Mouse (Mus musculus): ENCODE results near the gene Usp45. TPM values are rescaled to one million over a fixed set of nuclear protein-coding genes. Genes with fewer than 3 reads are reported as not detected.

Usp45 gene
- polyA plus RNA-seq, 1 experiment from 2014 or later, result 7.2 TPM

- no peak for ATAC-seq (ENCODE audit: low FRiP score, low TSS enrichment)
- H3K9ac ChIP-seq (replicated peaks; ENCODE audit: low read length), result no peak overlapping the region
- WGBS, result 76% methylated on average over 2 of the region's 2 CpGs
- no peaks in the 10 kb centered on the region for H3K9me3 ChIP-seq (ENCODE audit: low read length)
- no peak overlapping the region for H3K4me2 ChIP-seq (replicated peaks; ENCODE audit: low read depth, low read length)
- no peaks in the 10 kb centered on the region for H3K27me3 ChIP-seq (ENCODE audit: insufficient read depth, low read length)
- no peak overlapping the region for H3K4me3 ChIP-seq (ENCODE audit: low read length)
- no peak overlapping the region for H3K27ac ChIP-seq (ENCODE audit: low read length)
- no peaks in the 10 kb centered on the region for H3K4me1 ChIP-seq (ENCODE audit: insufficient read depth, low read length)
- peaks cover 21% of the 10 kb centered on the region for H3K36me3 ChIP-seq (ENCODE audit: insufficient read depth, low read length)
These were observed 59.7 kb downstream of the Usp45 start for GRCm38 (mm10) chr4:21826616-21827015.

- 95% methylated on average over 8 of the region's 8 CpGs for WGBS
- Histone ChIP-seq H3K4me3 (ENCODE audit: low read length) (no peak overlapping the region), H3K9ac (replicated peaks; ENCODE audit: low read length) (no peak overlapping the region), H3K36me3 (ENCODE audit: insufficient read depth, low read length) (peaks cover 14% of the 10 kb centered on the region), H3K27me3 (ENCODE audit: insufficient read depth, low read length) (no peaks in the 10 kb centered on the region), H3K9me3 (ENCODE audit: low read length) (no peaks in the 10 kb centered on the region), H3K27ac (ENCODE audit: low read length) (no peak overlapping the region), H3K4me2 (replicated peaks; ENCODE audit: low read depth, low read length) (no peak overlapping the region), H3K4me1 (ENCODE audit: insufficient read depth, low read length) (no peaks in the 10 kb centered on the region)
- ATAC-seq (ENCODE audit: low FRiP score, low TSS enrichment), result no peak
These were observed 65.9 kb downstream of the Usp45 start for GRCm38 (mm10) chr4:21832844-21833243.

GRCm38 (mm10) chr4:21847481-21848286 lies 80.7 kb downstream of the Usp45 start, which contains the start of gene Pnisr:
Gene Pnisr, plus strand, starts transcription at chr4:21847583.
- Histone ChIP-seq H3K4me3 (ENCODE audit: low read length) (peak within 1 kb of the TSS; percentile 87), H3K9ac (replicated peaks; ENCODE audit: low read length) (peak within 1 kb of the TSS; percentile 95), H3K27me3 (ENCODE audit: insufficient read depth, low read length) (no peaks in the 10 kb centered on the region), H3K4me1 (ENCODE audit: insufficient read depth, low read length) (peaks cover 16% of the 10 kb centered on the region), H3K9me3 (ENCODE audit: low read length) (no peaks in the 10 kb centered on the region), H3K36me3 (ENCODE audit: insufficient read depth, low read length) (no peaks in the 10 kb centered on the region), H3K27ac (ENCODE audit: low read length) (peak within 1 kb of the TSS; percentile 97), H3K4me2 (replicated peaks; ENCODE audit: low read depth, low read length) (peak within 1 kb of the TSS; percentile 52)
- under 1% methylated on average over 50 of the region's 50 CpGs for WGBS
- ATAC-seq (ENCODE audit: low FRiP score, low TSS enrichment), result peak; percentile 98

- peak; percentile 89 for ATAC-seq (ENCODE audit: low FRiP score, low TSS enrichment)
- no peaks in the 10 kb centered on the region for H3K36me3 ChIP-seq (ENCODE audit: insufficient read depth, low read length)
- WGBS, result under 1% methylated on average over 23 of the region's 24 CpGs
- H3K9me3 ChIP-seq (ENCODE audit: low read length), result no peaks in the 10 kb centered on the region
- peak overlapping the region; percentile 95 for H3K9ac ChIP-seq (replicated peaks; ENCODE audit: low read length)
- no peaks in the 10 kb centered on the region for H3K27me3 ChIP-seq (ENCODE audit: insufficient read depth, low read length)
- H3K27ac ChIP-seq (ENCODE audit: low read length), result peak overlapping the region; percentile 97
- H3K4me2 ChIP-seq (replicated peaks; ENCODE audit: low read depth, low read length), result peak overlapping the region; percentile 52
- peaks cover 16% of the 10 kb centered on the region for H3K4me1 ChIP-seq (ENCODE audit: insufficient read depth, low read length)
- peak overlapping the region; percentile 87 for H3K4me3 ChIP-seq (ENCODE audit: low read length)
These were observed 81.3 kb downstream of the Usp45 start for GRCm38 (mm10) chr4:21848287-21848630.

- no peak for ATAC-seq (ENCODE audit: low FRiP score, low TSS enrichment)
- no peak overlapping the region for H3K4me2 ChIP-seq (replicated peaks; ENCODE audit: low read depth, low read length)
- H3K27ac ChIP-seq (ENCODE audit: low read length), result no peak overlapping the region
- H3K9me3 ChIP-seq (ENCODE audit: low read length), result no peaks in the 10 kb centered on the region
- no peak overlapping the region for H3K9ac ChIP-seq (replicated peaks; ENCODE audit: low read length)
- H3K4me1 ChIP-seq (ENCODE audit: insufficient read depth, low read length), result no peaks in the 10 kb centered on the region
- H3K27me3 ChIP-seq (ENCODE audit: insufficient read depth, low read length), result no peaks in the 10 kb centered on the region
- 90% methylated on average over 1 of the region's 1 CpGs for WGBS
- H3K36me3 ChIP-seq (ENCODE audit: insufficient read depth, low read length), result peaks cover 43% of the 10 kb centered on the region
- H3K4me3 ChIP-seq (ENCODE audit: low read length), result no peak overlapping the region
These were observed 90.5 kb downstream of the Usp45 start for GRCm38 (mm10) chr4:21857481-21857880.

GRCm38 (mm10) chr4:21865226-21865625 lies 98.3 kb downstream of the Usp45 start:
- Histone ChIP-seq H3K9me3 (ENCODE audit: low read length) (no peaks in the 10 kb centered on the region), H3K4me2 (replicated peaks; ENCODE audit: low read depth, low read length) (no peak overlapping the region), H3K4me3 (ENCODE audit: low read length) (no peak overlapping the region), H3K27me3 (ENCODE audit: insufficient read depth, low read length) (no peaks in the 10 kb centered on the region), H3K36me3 (ENCODE audit: insufficient read depth, low read length) (peaks cover 50% of the 10 kb centered on the region), H3K4me1 (ENCODE audit: insufficient read depth, low read length) (no peaks in the 10 kb centered on the region), H3K9ac (replicated peaks; ENCODE audit: low read length) (no peak overlapping the region), H3K27ac (ENCODE audit: low read length) (no peak overlapping the region)
- WGBS, result 96% methylated on average over 1 of the region's 1 CpGs
- no peak for ATAC-seq (ENCODE audit: low FRiP score, low TSS enrichment)

- Histone ChIP-seq H3K4me2 (replicated peaks; ENCODE audit: low read depth, low read length) (peak overlapping the region; percentile 64), H3K36me3 (ENCODE audit: insufficient read depth, low read length) (peaks cover 9% of the 10 kb centered on the region), H3K4me1 (ENCODE audit: insufficient read depth, low read length) (peaks cover 8% of the 10 kb centered on the region; the same call in 1 of the 2 replicates), H3K4me3 (ENCODE audit: low read length) (peak overlapping the region; percentile 84), H3K9me3 (ENCODE audit: low read length) (no peaks in the 10 kb centered on the region), H3K27ac (ENCODE audit: low read length) (no peak overlapping the region), H3K9ac (replicated peaks; ENCODE audit: low read length) (no peak overlapping the region; the same call in 1 of the 2 replicates), H3K27me3 (ENCODE audit: insufficient read depth, low read length) (no peaks in the 10 kb centered on the region)
- ATAC-seq (ENCODE audit: low FRiP score, low TSS enrichment), result no peak
- 17% methylated on average over 6 of the region's 6 CpGs for WGBS
These were observed 111.8 kb downstream of the Usp45 start for GRCm38 (mm10) chr4:21878776-21879175.

- WGBS, result 0% methylated on average over 51 of the region's 51 CpGs
- Histone ChIP-seq H3K27me3 (ENCODE audit: insufficient read depth, low read length) (no peaks in the 10 kb centered on the region), H3K4me2 (replicated peaks; ENCODE audit: low read depth, low read length) (peak within 1 kb of the TSS; percentile 64), H3K4me3 (ENCODE audit: low read length) (peak within 1 kb of the TSS; percentile 84), H3K36me3 (ENCODE audit: insufficient read depth, low read length) (0 out of 2 replicates have a peak, but pooled peaks cover 2% of the 10 kb centered on the region), H3K4me1 (ENCODE audit: insufficient read depth, low read length) (peaks cover 8% of the 10 kb centered on the region; the same call in 1 of the 2 replicates), H3K9ac (replicated peaks; ENCODE audit: low read length) (peak within 1 kb of the TSS; percentile 87), H3K9me3 (ENCODE audit: low read length) (no peaks in the 10 kb centered on the region), H3K27ac (ENCODE audit: low read length) (peak within 1 kb of the TSS; percentile 96)
- ATAC-seq (ENCODE audit: low FRiP score, low TSS enrichment), result peak; percentile 97
These were observed 112.7 kb downstream of the Usp45 start, which contains the start of gene Coq3 for GRCm38 (mm10) chr4:21879565-21880220. Gene Coq3, plus strand, starts transcription at chr4:21879673.

GRCm38 (mm10) chr4:21882806-21883205 lies 115.8 kb downstream of the Usp45 start:
- no peaks in the 10 kb centered on the region for H3K9me3 ChIP-seq (ENCODE audit: low read length)
- H3K36me3 ChIP-seq (ENCODE audit: insufficient read depth, low read length), result no peaks in the 10 kb centered on the region
- no peak overlapping the region for H3K27ac ChIP-seq (ENCODE audit: low read length)
- no peaks in the 10 kb centered on the region for H3K27me3 ChIP-seq (ENCODE audit: insufficient read depth, low read length)
- peaks cover 8% of the 10 kb centered on the region; the same call in 1 of the 2 replicates for H3K4me1 ChIP-seq (ENCODE audit: insufficient read depth, low read length)
- no peak for ATAC-seq (ENCODE audit: low FRiP score, low TSS enrichment)
- H3K4me2 ChIP-seq (replicated peaks; ENCODE audit: low read depth, low read length), result no peak overlapping the region
- no peak overlapping the region for H3K4me3 ChIP-seq (ENCODE audit: low read length)
- no peak overlapping the region for H3K9ac ChIP-seq (replicated peaks; ENCODE audit: low read length)
- WGBS, result 91% methylated on average over 6 of the region's 6 CpGs

- Histone ChIP-seq H3K4me3 (ENCODE audit: low read length) (no peak overlapping the region), H3K36me3 (ENCODE audit: insufficient read depth, low read length) (no peaks in the 10 kb centered on the region), H3K9ac (replicated peaks; ENCODE audit: low read length) (no peak overlapping the region), H3K27me3 (ENCODE audit: insufficient read depth, low read length) (no peaks in the 10 kb centered on the region), H3K27ac (ENCODE audit: low read length) (no peak overlapping the region), H3K4me2 (replicated peaks; ENCODE audit: low read depth, low read length) (no peak overlapping the region), H3K4me1 (ENCODE audit: insufficient read depth, low read length) (no peaks in the 10 kb centered on the region), H3K9me3 (ENCODE audit: low read length) (no peaks in the 10 kb centered on the region)
- WGBS, result 87% methylated on average over 8 of the region's 8 CpGs
- no peak for ATAC-seq (ENCODE audit: low FRiP score, low TSS enrichment)
These were observed 118.9 kb downstream of the Usp45 start for GRCm38 (mm10) chr4:21885831-21886230.

Measured in kidney, embryonic 16.5 days (tissue).